Mouse (Mus musculus) thymus, postnatal 10 days (tissue): Measurements from ENCODE around the gene Sirt4.
A peak's percentile ranks its signal among the peaks of the same experiment; 100 is the strongest.
"Not testable (repeated sequence)": the region's sequence is repeated elsewhere in the genome, so short reads cannot be mapped to it uniquely, and the experiment has no call there.

Experiments
- DNase-seq, 2 experiments: peaks; one replicate each; pipeline ENCODE4 v3.0.0; 2021; ENCODE audit warnings: low spot score in 2 of 2

The Sirt4 gene

GRCm38 (mm10) chr5:115514896-115515587 lies 30.5 kb upstream of the Sirt4 start:
- peak in 1 of 2 experiments; percentile 9 for DNase-seq

GRCm38 (mm10) chr5:115514346-115514745 lies 29.8 kb upstream of the Sirt4 start:
- no peak for DNase-seq

- no peak for DNase-seq
These were observed 29.2 kb upstream of the Sirt4 start for GRCm38 (mm10) chr5:115513721-115514120.

- DNase-seq = no peak
These were observed 28.7 kb upstream of the Sirt4 start for GRCm38 (mm10) chr5:115513246-115513645.

GRCm38 (mm10) chr5:115512375-115512774 lies 27.9 kb upstream of the Sirt4 start:
- DNase-seq = no peak

GRCm38 (mm10) chr5:115509790-115510689 lies 25.5 kb upstream of the Sirt4 start:
- DNase-seq = peak in 1 of 2 experiments; percentile 5

GRCm38 (mm10) chr5:115509321-115509761 lies 24.8 kb upstream of the Sirt4 start:
- DNase-seq = peak in 1 of 2 experiments; percentile 3

GRCm38 (mm10) chr5:115508859-115509147 lies 24.3 kb upstream of the Sirt4 start:
- DNase-seq = no peak

GRCm38 (mm10) chr5:115507981-115508858 lies 23.7 kb upstream of the Sirt4 start:
- peak in 1 of 2 experiments; percentile 50 for DNase-seq

GRCm38 (mm10) chr5:115507267-115507980 lies 22.9 kb upstream of the Sirt4 start:
- peak in 1 of 2 experiments; percentile 17 for DNase-seq

GRCm38 (mm10) chr5:115506454-115507201 lies 22.1 kb upstream of the Sirt4 start, which contains the start of gene Pxn:
Gene Pxn (plus strand): TSS chr5:115506676.
- DNase-seq = peak; percentile 91 to 99

GRCm38 (mm10) chr5:115505617-115506016 lies 21.1 kb upstream of the Sirt4 start:
- DNase-seq = not testable (repeated sequence)

GRCm38 (mm10) chr5:115503035-115503434 lies 18.5 kb upstream of the Sirt4 start:
- no peak for DNase-seq

GRCm38 (mm10) chr5:115500383-115500935 lies 15.9 kb upstream of the Sirt4 start:
- DNase-seq = no peak

- no peak for DNase-seq
These were observed 14.0 kb upstream of the Sirt4 start for GRCm38 (mm10) chr5:115498307-115499240.

- DNase-seq = no peak
These were observed 12.5 kb upstream of the Sirt4 start for GRCm38 (mm10) chr5:115497033-115497432.

GRCm38 (mm10) chr5:115495618-115496017 lies 11.1 kb upstream of the Sirt4 start:
- not testable (repeated sequence) for DNase-seq

- no peak for DNase-seq
These were observed 8.9 kb upstream of the Sirt4 start for GRCm38 (mm10) chr5:115493441-115493840.
